Mouse (Mus musculus): ENCODE measurements at regions not wholly inside any gene's neighbourhood (a gene's known extent, or its start where the extent isn't known, plus 50 kb on each side); places are given as distances from the start of the nearest gene placed in this dataset.

DNA sequence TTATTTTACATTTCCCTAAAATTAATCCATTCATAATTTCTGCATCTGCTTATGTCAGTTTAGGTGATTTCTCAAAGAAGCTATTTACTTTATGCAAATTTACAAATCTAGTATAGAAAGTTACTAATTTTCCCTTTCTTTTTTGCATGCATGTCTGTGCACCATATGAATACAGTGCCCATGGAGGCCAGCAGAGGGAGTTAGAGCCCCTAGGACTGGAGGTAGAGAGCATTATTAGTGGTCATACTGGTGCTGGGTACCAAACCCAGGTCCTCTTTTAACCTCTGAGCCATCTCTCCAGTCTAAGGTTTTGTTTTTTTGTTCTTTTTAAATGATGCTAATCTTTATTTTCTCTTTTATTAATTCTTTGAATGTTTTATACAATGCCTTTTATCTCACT, 184.9 kb upstream of the Wscd1 start:
- TF ChIP-seq CTCF (IDR thresholded peaks at IDR 0.05) (peak; percentile 31), POLR2A (IDR thresholded peaks at IDR 0.05; ENCODE audit: insufficient read depth, low read depth, low read length) (no peak), EP300 (IDR thresholded peaks at IDR 0.05; ENCODE audit: insufficient read depth, low read depth, low read length) (no peak)

Data from heart, adult 2 months (tissue).